Mouse (Mus musculus) myocyte (in vitro differentiated cells): ENCODE results near the gene Phf6.

ENCODE experiments used
- E2F4 ChIP-seq: IDR thresholded peaks from one replicate; pipeline ENCODE4 v1.6.1; 2011; ENCODE audit warnings: mild to moderate bottlenecking, control low read depth, moderate library complexity; ENCODE audit not compliant: insufficient read depth
- MAX ChIP-seq: IDR thresholded peaks from one replicate; pipeline ENCODE4 v1.6.1; 2011; ENCODE audit warnings: low read depth, mild to moderate bottlenecking, control low read depth
- MYOD1 ChIP-seq, 3 experiments: IDR thresholded peaks; one replicate each; pipeline ENCODE4 v1.6.1; 2011; ENCODE audit warnings: control low read depth in 2 of 3, low read depth in 2 of 3, mild to moderate bottlenecking in 2 of 3, moderate library complexity in 1 of 3; ENCODE audit not compliant: insufficient read length in 2 of 3, control insufficient read depth in 1 of 3
- POLR2A ChIP-seq: IDR thresholded peaks from one replicate; pipeline ENCODE4 v1.6.1; 2011; ENCODE audit warnings: low read depth, mild to moderate bottlenecking, control low read depth, moderate library complexity; ENCODE audit not compliant: insufficient read length
- POLR2AphosphoS2 ChIP-seq: IDR thresholded peaks from one replicate; pipeline ENCODE4 v1.6.1; 2011; ENCODE audit warnings: low read depth, control low read depth; ENCODE audit not compliant: insufficient read length
- REST ChIP-seq: IDR thresholded peaks from one replicate; pipeline ENCODE4 v1.6.1; 2011; ENCODE audit warnings: mild to moderate bottlenecking, control low read depth, moderate library complexity; ENCODE audit not compliant: insufficient read depth, insufficient read length
- SRF ChIP-seq: IDR thresholded peaks from one replicate; pipeline ENCODE4 v1.6.1; 2011; ENCODE audit warnings: low read depth; ENCODE audit not compliant: control insufficient read depth, insufficient read length
- TCF12 ChIP-seq: IDR thresholded peaks from one replicate; pipeline ENCODE4 v1.6.1; 2011; ENCODE audit warnings: mild to moderate bottlenecking, control low read depth; ENCODE audit not compliant: poor library complexity, insufficient read depth, severe bottlenecking
- TCF3 ChIP-seq: IDR thresholded peaks from one replicate; pipeline ENCODE4 v1.6.1; 2011; ENCODE audit warnings: low read depth, control low read depth; ENCODE audit not compliant: insufficient read length
- USF1 ChIP-seq: IDR thresholded peaks from one replicate; pipeline ENCODE4 v1.6.1; 2011; ENCODE audit warnings: low read depth, mild to moderate bottlenecking, control low read depth, moderate library complexity

GRCm38 (mm10) chrX:52971211-52972006 lies 59.3 kb downstream of the Phf6 start:
- TF ChIP-seq MYOD1 (IDR thresholded peaks at IDR 0.05; ENCODE audit: control insufficient read depth in 1 of 3, insufficient read length in 2 of 3, low read depth in 2 of 3) (no peak), POLR2A (no peak), E2F4 (no peak), MAX (no peak), POLR2AphosphoS2 (no peak), USF1 (no peak), TCF12 (no peak), TCF3 (no peak), SRF (no peak), REST (no peak)
